Mouse (Mus musculus) ES-E14 (cell line): ENCODE data around the gene Nt5c1a. TPM values are rescaled to one million over a fixed set of nuclear protein-coding genes. Genes with fewer than 3 reads are reported as not detected.

Experiments
- DNase-seq: peaks from one replicate; pipeline ENCODE4 v3.0.0-alpha.2; 2013; ENCODE audit warnings: low read depth, low spot score
- H3K27ac ChIP-seq: 2 replicates; pipeline ENCODE4 v1.5.1; 2012; ENCODE audit warnings: low read depth, mild to moderate bottlenecking, low read length, moderate library complexity, mixed read lengths; ENCODE audit not compliant: poor library complexity, insufficient read depth, severe bottlenecking
- H3K36me3 ChIP-seq: 2 replicates; pipeline ENCODE4 v1.6.1; 2012; ENCODE audit warnings: mild to moderate bottlenecking, low read length, moderate library complexity, mixed read lengths; ENCODE audit not compliant: control insufficient read depth, poor library complexity, insufficient read depth, severe bottlenecking
- H3K4me1 ChIP-seq, 2 experiments: fragments of 150-350 bp in 1 of 2; sonication (generic) in 1 of 2; 2 replicates each; pipeline ENCODE4 v1.6.1; 2012; ENCODE audit warnings: low read length in 2 of 2, mild to moderate bottlenecking in 1 of 2, mixed read lengths in 1 of 2; ENCODE audit not compliant: control insufficient read depth in 2 of 2, insufficient read depth in 2 of 2, poor library complexity in 1 of 2
- H3K4me3 ChIP-seq, 2 experiments: fragments of 150-350 bp in 1 of 2; sonication (generic) in 1 of 2; 2 replicates each; pipeline ENCODE4 v1.5.1; 2012; ENCODE audit warnings: low read length in 2 of 2, low read depth in 1 of 2, mild to moderate bottlenecking in 1 of 2, mixed read lengths in 1 of 2; ENCODE audit not compliant: insufficient read depth in 1 of 2, poor library complexity in 1 of 2, severe bottlenecking in 1 of 2
- H3K9ac ChIP-seq: 2 replicates; pipeline ENCODE4 v1.6.1; 2012; ENCODE audit warnings: low read depth, mild to moderate bottlenecking, low read length, mixed read lengths; ENCODE audit not compliant: poor library complexity, insufficient read depth, severe bottlenecking
- H3K9me3 ChIP-seq: fragments of 150-350 bp; sonication (generic); 2 replicates; pipeline ENCODE4 v1.6.1; 2012; ENCODE audit warnings: low read depth, mild to moderate bottlenecking, low read length; ENCODE audit not compliant: control insufficient read depth, insufficient read depth
- CHD2 ChIP-seq: IDR thresholded peaks from 2 replicates; pipeline ENCODE4 v1.6.1; 2014; ENCODE audit warnings: mild to moderate bottlenecking, low read depth, low read length, inconsistent platforms
- HCFC1 ChIP-seq: IDR thresholded peaks from 2 replicates; pipeline ENCODE4 v1.6.1; 2012; ENCODE audit warnings: low read length, inconsistent platforms, borderline replicate concordance; ENCODE audit not compliant: insufficient read depth
- MAFK ChIP-seq: IDR thresholded peaks from 2 replicates; pipeline ENCODE4 v1.6.1; 2014; ENCODE audit warnings: mild to moderate bottlenecking, low read depth, low read length, inconsistent platforms; ENCODE audit not compliant: insufficient read depth
- ZC3H11A ChIP-seq: IDR thresholded peaks from 2 replicates; pipeline ENCODE4 v1.6.1; 2012; ENCODE audit warnings: low read depth, mild to moderate bottlenecking, inconsistent platforms, low read length, borderline replicate concordance
- ZNF384 ChIP-seq: IDR thresholded peaks from 2 replicates; pipeline ENCODE4 v1.6.1; 2012; ENCODE audit warnings: low read depth, low read length, inconsistent platforms
- in situ Hi-C, 2 experiments: fragments of 600-800 bp; cut with MboI; formaldehyde crosslinking; loops; one replicate each; pipeline ENCODE4 v1.15.1; 2025; ENCODE audit warnings: low sequenced_read_pairs in 2 of 2, inconsistent platforms in 1 of 2; ENCODE audit not compliant: unreplicated experiment in 2 of 2
- total RNA-seq: library from RNA; depleted of rRNA; stranded (reverse); fragments of 300-350 nt; gene quantifications from 2 replicates; pipeline ENCODE4 v1.2.3, GENCODE M21; 2012

The Nt5c1a gene
- total RNA-seq, 1 experiment, result not detected

- no peaks in the 10 kb centered on the region for H3K4me1 ChIP-seq
- DNase-seq, result no peak
- no peak overlapping the region for H3K4me3 ChIP-seq
- no peaks in the 10 kb centered on the region for H3K9me3 ChIP-seq
- H3K9ac ChIP-seq, result no peak overlapping the region
- in situ Hi-C loops, result no loop called here
- H3K36me3 ChIP-seq, result no peaks in the 10 kb centered on the region
- H3K27ac ChIP-seq, result no peak overlapping the region
- TF ChIP-seq HCFC1 (no peak), MAFK (no peak), CHD2 (no peak), ZNF384 (no peak), ZC3H11A (no peak)
These were observed 45.3 kb downstream of the Nt5c1a start for GRCm38 (mm10) chr4:123246651-123247050.

- H3K27ac ChIP-seq, result no peak overlapping the region
- in situ Hi-C loops, result no loop called here
These were observed 46.0 kb downstream of the Nt5c1a start for GRCm38 (mm10) chr4:123247147-123247880.

GRCm38 (mm10) chr4:123248971-123249567 lies 47.8 kb downstream of the Nt5c1a start:
- Histone ChIP-seq H3K9me3 (no peaks in the 10 kb centered on the region), H3K4me1 (no peaks in the 10 kb centered on the region), H3K36me3 (no peaks in the 10 kb centered on the region), H3K27ac (no peak overlapping the region), H3K9ac (no peak overlapping the region), H3K4me3 (no peak overlapping the region)
- TF ChIP-seq ZC3H11A (no peak), MAFK (no peak), CHD2 (no peak), HCFC1 (no peak), ZNF384 (no peak)
- no peak for DNase-seq
- in situ Hi-C loops, result no loop called here

More at GRCm38 (mm10) chr4:123247147-123247880, 46.0 kb downstream of the Nt5c1a start:
- no peak for DNase-seq
- Histone ChIP-seq H3K9me3 (no peaks in the 10 kb centered on the region), H3K4me3 (no peak overlapping the region), H3K4me1 (no peaks in the 10 kb centered on the region), H3K9ac (no peak overlapping the region), H3K36me3 (no peaks in the 10 kb centered on the region)
- TF ChIP-seq CHD2, result no peak

GRCm38 (mm10) chr4:123252214-123252613 lies 50.9 kb downstream of the Nt5c1a start:
- Histone ChIP-seq H3K9me3 (no peaks in the 10 kb centered on the region), H3K9ac (no peak overlapping the region), H3K36me3 (no peaks in the 10 kb centered on the region), H3K4me1 (no peaks in the 10 kb centered on the region), H3K27ac (no peak overlapping the region), H3K4me3 (no peak overlapping the region)
- no peak for TF ChIP-seq MAFK
- TF ChIP-seq HCFC1, result no peak
- no peak for TF ChIP-seq ZNF384
- no peak for TF ChIP-seq CHD2
- no peak for TF ChIP-seq ZC3H11A
- no peak for DNase-seq
- in situ Hi-C loops, result loop anchor here in 1 of 2 experiments (10.0 kb wide), 1 partner anchor 97 kb away; no protein-coding TSS in a partner anchor
